Mouse (Mus musculus) spleen, adult 2 months (tissue): ENCODE results near the gene Nek6.

Experiments used
- CTCF ChIP-seq: fragments of 200-500 bp; IDR thresholded peaks from 2 replicates; pipeline ENCODE4 v1.5.1; 2011; ENCODE audit warnings: mild to moderate bottlenecking, inconsistent platforms; ENCODE audit not compliant: insufficient read depth, insufficient read length, insufficient replicate concordance; ENCODE audit errors: extremely low read depth
- POLR2A ChIP-seq: fragments of 200-500 bp; IDR thresholded peaks from 2 replicates; pipeline ENCODE4 v1.6.1; 2011; ENCODE audit warnings: low read depth, low read length, inconsistent platforms

GRCm38 (mm10) chr2:38643625-38644427 lies 132.4 kb downstream of the Nek6 start, which contains the start of gene Psmb7:
- peak; percentile 34 for TF ChIP-seq POLR2A
- TF ChIP-seq CTCF = no peak
